Mouse (Mus musculus): ENCODE results near the gene Epc2. TPM values are rescaled to one million over a fixed set of nuclear protein-coding genes. Genes with fewer than 3 reads are reported as not detected.

The Epc2 gene
- polyA plus RNA-seq, 1 experiment from 2014 or later: 6.0 TPM

DNA sequence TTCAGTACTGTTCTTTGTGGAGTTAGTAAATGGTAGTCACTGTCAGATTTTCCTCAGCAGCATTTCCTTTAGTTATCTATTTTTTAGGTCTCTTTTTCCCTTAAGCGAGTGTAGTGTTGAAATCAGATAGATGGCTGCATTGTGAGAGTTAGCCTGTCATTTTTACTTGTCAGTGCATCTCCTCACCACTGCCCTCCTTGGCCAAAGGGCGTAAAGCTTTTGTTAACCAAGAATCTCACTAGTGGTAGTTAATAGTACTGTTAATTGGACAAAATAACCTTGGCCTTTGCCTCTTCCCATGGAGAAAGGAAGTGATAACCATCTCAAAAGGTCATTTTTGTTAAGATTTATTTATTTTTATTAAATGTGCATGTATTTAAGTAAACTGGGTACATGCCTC lies 6.5 kb downstream of the Epc2 start:
- Histone ChIP-seq H3K4me2 (no peak overlapping the region), H3K4me3 (ENCODE audit: low read depth, low read length) (no peak overlapping the region), H3K27ac (ENCODE audit: low read depth, low read length) (no peak overlapping the region), H3K9ac (ENCODE audit: low read depth, low read length) (no peak overlapping the region), H3K4me1 (replicated peaks; ENCODE audit: control insufficient read depth, insufficient read depth, low read length) (no peaks in the 10 kb centered on the region; the same call in 1 of the 2 replicates), H3K27me3 (replicated peaks; ENCODE audit: control insufficient read depth, insufficient read depth, low read length) (no peaks in the 10 kb centered on the region), H3K9me3 (ENCODE audit: control insufficient read depth, low read length) (0 out of 2 replicates have a peak, but pooled peaks cover 4% of the 10 kb centered on the region), H3K36me3 (ENCODE audit: control insufficient read depth, insufficient read depth, low read length) (no peaks in the 10 kb centered on the region; the same call in 1 of the 2 replicates)
- 88% methylated on average over 2 of the region's 2 CpGs for WGBS
- no peak for ATAC-seq (replicated peaks; ENCODE audit: low FRiP score)
- DNase-seq (ENCODE audit: low spot score): no peak

DNA sequence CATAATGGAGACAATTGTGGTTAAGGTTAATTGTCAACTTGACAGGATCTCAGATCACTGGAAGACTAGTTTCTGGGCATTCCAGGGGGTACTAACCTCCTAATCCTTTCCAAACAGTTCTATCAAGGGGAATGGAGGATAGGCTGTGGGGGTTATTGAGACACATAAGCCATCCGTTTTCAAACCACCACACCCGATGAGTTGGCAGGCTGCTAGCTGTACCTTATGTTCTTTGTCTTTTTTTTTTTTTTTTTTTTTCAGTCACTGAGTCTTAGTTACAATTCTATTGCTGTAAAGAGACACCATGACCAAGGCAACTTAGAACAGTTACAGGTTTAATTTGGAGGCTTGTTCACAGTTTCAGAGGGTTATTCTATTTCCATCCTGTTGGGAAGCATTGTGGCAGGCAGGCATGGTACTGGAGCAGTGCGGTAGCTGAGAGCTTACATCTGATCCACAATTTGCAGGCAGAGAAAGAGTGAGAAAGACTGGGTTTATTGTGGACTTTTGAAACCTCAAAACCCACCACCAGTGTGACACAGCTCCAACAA lies 14.5 kb downstream of the Epc2 start:
- WGBS: 68% methylated on average over 3 of the region's 3 CpGs
- ATAC-seq (replicated peaks; ENCODE audit: low FRiP score) (no peak), DNase-seq (ENCODE audit: low spot score) (no peak)
- H3K4me1 ChIP-seq (replicated peaks; ENCODE audit: control insufficient read depth, insufficient read depth, low read length): peaks cover 5% of the 10 kb centered on the region
- H3K27ac ChIP-seq (ENCODE audit: low read depth, low read length): no peak overlapping the region
- no peak overlapping the region for H3K4me3 ChIP-seq (ENCODE audit: low read depth, low read length)
- H3K27me3 ChIP-seq (replicated peaks; ENCODE audit: control insufficient read depth, insufficient read depth, low read length): no peaks in the 10 kb centered on the region
- no peak overlapping the region for H3K4me2 ChIP-seq
- H3K9me3 ChIP-seq (ENCODE audit: control insufficient read depth, low read length): 0 out of 2 replicates have a peak, but pooled peaks cover 4% of the 10 kb centered on the region
- no peak overlapping the region for H3K9ac ChIP-seq (ENCODE audit: low read depth, low read length)
- no peaks in the 10 kb centered on the region; the same call in 1 of the 2 replicates for H3K36me3 ChIP-seq (ENCODE audit: control insufficient read depth, insufficient read depth, low read length)

GRCm38 (mm10) chr2:49467038-49467437 lies 15.8 kb downstream of the Epc2 start:
- Histone ChIP-seq H3K27ac (ENCODE audit: low read depth, low read length) (no peak overlapping the region), H3K36me3 (ENCODE audit: control insufficient read depth, insufficient read depth, low read length) (no peaks in the 10 kb centered on the region), H3K4me2 (no peak overlapping the region), H3K4me3 (ENCODE audit: low read depth, low read length) (no peak overlapping the region), H3K4me1 (replicated peaks; ENCODE audit: control insufficient read depth, insufficient read depth, low read length) (peaks cover 5% of the 10 kb centered on the region), H3K27me3 (replicated peaks; ENCODE audit: control insufficient read depth, insufficient read depth, low read length) (no peaks in the 10 kb centered on the region), H3K9me3 (ENCODE audit: control insufficient read depth, low read length) (no peaks in the 10 kb centered on the region), H3K9ac (ENCODE audit: low read depth, low read length) (no peak overlapping the region)
- ATAC-seq (replicated peaks; ENCODE audit: low FRiP score): no peak
- WGBS: 91% methylated on average over 1 of the region's 1 CpGs
- no peak for DNase-seq (ENCODE audit: low spot score)

GRCm38 (mm10) chr2:49471188-49471587 lies 19.9 kb downstream of the Epc2 start:
- Histone ChIP-seq H3K27ac (ENCODE audit: low read depth, low read length) (no peak overlapping the region), H3K27me3 (replicated peaks; ENCODE audit: control insufficient read depth, insufficient read depth, low read length) (no peaks in the 10 kb centered on the region), H3K9ac (ENCODE audit: low read depth, low read length) (no peak overlapping the region), H3K9me3 (ENCODE audit: control insufficient read depth, low read length) (no peaks in the 10 kb centered on the region), H3K4me2 (no peak overlapping the region), H3K4me1 (replicated peaks; ENCODE audit: control insufficient read depth, insufficient read depth, low read length) (peaks cover 5% of the 10 kb centered on the region), H3K36me3 (ENCODE audit: control insufficient read depth, insufficient read depth, low read length) (no peaks in the 10 kb centered on the region), H3K4me3 (ENCODE audit: low read depth, low read length) (no peak overlapping the region)
- 89% methylated on average over 3 of the region's 3 CpGs for WGBS
- DNase-seq (ENCODE audit: low spot score): no peak
- no peak for ATAC-seq (replicated peaks; ENCODE audit: low FRiP score)

DNA sequence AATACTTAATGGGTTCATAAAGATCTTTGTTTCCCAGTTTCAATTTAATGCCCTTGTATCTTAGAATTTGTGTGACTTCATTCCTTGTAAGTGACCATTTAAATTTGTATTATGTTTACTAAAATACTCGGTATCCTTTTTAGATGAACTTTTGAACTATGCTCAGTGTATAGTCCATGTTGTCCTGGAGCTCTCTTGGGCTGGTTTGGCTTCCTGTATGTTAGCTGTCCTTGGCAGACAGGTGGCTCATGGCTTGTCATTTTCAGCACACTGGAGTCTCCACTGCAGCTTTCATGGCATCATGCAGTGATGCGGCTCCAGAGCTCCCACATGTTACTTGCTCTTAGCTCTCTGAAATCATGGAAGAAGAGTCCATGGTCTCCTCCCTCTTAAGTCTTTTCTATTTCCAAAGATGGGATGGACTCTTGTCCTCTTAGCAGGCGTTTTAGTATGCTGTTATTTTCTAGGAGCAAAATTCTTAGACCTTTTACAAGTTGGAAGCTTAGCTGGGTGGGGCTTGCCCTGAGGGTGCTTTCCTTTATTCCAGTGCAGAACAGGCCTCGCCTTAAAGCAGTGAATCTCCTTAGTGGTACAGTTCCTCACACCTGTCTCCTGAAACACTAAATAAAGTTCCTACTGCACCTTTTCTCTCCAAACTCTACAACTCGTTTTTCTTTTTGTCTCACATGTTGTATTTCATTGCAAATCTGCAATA lies 20.5 kb downstream of the Epc2 start:
- no peak overlapping the region for H3K9ac ChIP-seq (ENCODE audit: low read depth, low read length)
- no peak overlapping the region for H3K27ac ChIP-seq (ENCODE audit: low read depth, low read length)
- H3K4me3 ChIP-seq (ENCODE audit: low read depth, low read length): no peak overlapping the region
- no peaks in the 10 kb centered on the region for H3K27me3 ChIP-seq (replicated peaks; ENCODE audit: control insufficient read depth, insufficient read depth, low read length)
- ATAC-seq (replicated peaks; ENCODE audit: low FRiP score) (no peak), DNase-seq (ENCODE audit: low spot score) (no peak)
- no peak overlapping the region for H3K4me2 ChIP-seq
- H3K4me1 ChIP-seq (replicated peaks; ENCODE audit: control insufficient read depth, insufficient read depth, low read length): peaks cover 5% of the 10 kb centered on the region
- 74% methylated on average over 5 of the region's 5 CpGs for WGBS
- H3K9me3 ChIP-seq (ENCODE audit: control insufficient read depth, low read length): no peaks in the 10 kb centered on the region
- H3K36me3 ChIP-seq (ENCODE audit: control insufficient read depth, insufficient read depth, low read length): no peaks in the 10 kb centered on the region

GRCm38 (mm10) chr2:49472443-49472842 lies 21.2 kb downstream of the Epc2 start:
- ATAC-seq (replicated peaks; ENCODE audit: low FRiP score) (no peak), DNase-seq (ENCODE audit: low spot score) (no peak)
- H3K27me3 ChIP-seq (replicated peaks; ENCODE audit: control insufficient read depth, insufficient read depth, low read length): no peaks in the 10 kb centered on the region
- no peak overlapping the region for H3K4me2 ChIP-seq
- peaks cover 5% of the 10 kb centered on the region for H3K4me1 ChIP-seq (replicated peaks; ENCODE audit: control insufficient read depth, insufficient read depth, low read length)
- H3K27ac ChIP-seq (ENCODE audit: low read depth, low read length): no peak overlapping the region
- H3K9ac ChIP-seq (ENCODE audit: low read depth, low read length): no peak overlapping the region
- no peaks in the 10 kb centered on the region for H3K36me3 ChIP-seq (ENCODE audit: control insufficient read depth, insufficient read depth, low read length)
- no peak overlapping the region for H3K4me3 ChIP-seq (ENCODE audit: low read depth, low read length)
- H3K9me3 ChIP-seq (ENCODE audit: control insufficient read depth, low read length): no peaks in the 10 kb centered on the region
- 81% methylated on average over 6 of the region's 6 CpGs for WGBS

DNA sequence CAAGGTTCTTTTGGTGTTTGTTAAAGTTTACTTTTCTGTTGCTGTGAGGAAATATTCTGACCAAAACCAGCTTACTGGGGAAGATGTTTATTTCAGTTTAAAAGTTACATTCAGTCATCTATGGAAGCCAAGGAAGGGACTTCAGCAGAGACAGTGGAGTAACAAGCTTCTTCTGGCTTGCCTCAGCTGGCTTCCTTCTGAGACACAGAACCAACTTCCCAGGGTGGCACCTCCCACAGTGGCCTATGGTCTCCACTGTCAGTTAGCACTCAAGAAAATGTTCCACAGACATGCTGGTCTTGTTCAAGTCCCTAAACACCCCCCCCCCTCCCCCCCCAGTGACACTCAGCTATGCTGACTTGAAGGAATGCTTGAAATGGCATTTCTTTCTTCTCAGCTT lies 30.9 kb downstream of the Epc2 start:
- DNase-seq (ENCODE audit: low spot score) (no peak), ATAC-seq (replicated peaks; ENCODE audit: low FRiP score) (no peak)
- H3K9ac ChIP-seq (ENCODE audit: low read depth, low read length): no peak overlapping the region
- H3K4me2 ChIP-seq: no peak overlapping the region
- no peaks in the 10 kb centered on the region for H3K36me3 ChIP-seq (ENCODE audit: control insufficient read depth, insufficient read depth, low read length)
- H3K27me3 ChIP-seq (replicated peaks; ENCODE audit: control insufficient read depth, insufficient read depth, low read length): no peaks in the 10 kb centered on the region
- H3K4me1 ChIP-seq (replicated peaks; ENCODE audit: control insufficient read depth, insufficient read depth, low read length): no peaks in the 10 kb centered on the region
- no peaks in the 10 kb centered on the region for H3K9me3 ChIP-seq (ENCODE audit: control insufficient read depth, low read length)
- H3K4me3 ChIP-seq (ENCODE audit: low read depth, low read length): no peak overlapping the region
- no peak overlapping the region for H3K27ac ChIP-seq (ENCODE audit: low read depth, low read length)

- ATAC-seq (replicated peaks; ENCODE audit: low FRiP score): no peak
- Histone ChIP-seq H3K27ac (ENCODE audit: low read depth, low read length) (no peak overlapping the region), H3K9me3 (ENCODE audit: control insufficient read depth, low read length) (no peaks in the 10 kb centered on the region), H3K4me1 (replicated peaks; ENCODE audit: control insufficient read depth, insufficient read depth, low read length) (no peaks in the 10 kb centered on the region), H3K9ac (ENCODE audit: low read depth, low read length) (no peak overlapping the region), H3K36me3 (ENCODE audit: control insufficient read depth, insufficient read depth, low read length) (no peaks in the 10 kb centered on the region), H3K4me3 (ENCODE audit: low read depth, low read length) (no peak overlapping the region), H3K27me3 (replicated peaks; ENCODE audit: control insufficient read depth, insufficient read depth, low read length) (no peaks in the 10 kb centered on the region), H3K4me2 (no peak overlapping the region)
- 88% methylated on average over 5 of the region's 5 CpGs for WGBS
- no peak for DNase-seq (ENCODE audit: low spot score)
Measured at GRCm38 (mm10) chr2:49483382-49483781, 32.1 kb downstream of the Epc2 start.

DNA sequence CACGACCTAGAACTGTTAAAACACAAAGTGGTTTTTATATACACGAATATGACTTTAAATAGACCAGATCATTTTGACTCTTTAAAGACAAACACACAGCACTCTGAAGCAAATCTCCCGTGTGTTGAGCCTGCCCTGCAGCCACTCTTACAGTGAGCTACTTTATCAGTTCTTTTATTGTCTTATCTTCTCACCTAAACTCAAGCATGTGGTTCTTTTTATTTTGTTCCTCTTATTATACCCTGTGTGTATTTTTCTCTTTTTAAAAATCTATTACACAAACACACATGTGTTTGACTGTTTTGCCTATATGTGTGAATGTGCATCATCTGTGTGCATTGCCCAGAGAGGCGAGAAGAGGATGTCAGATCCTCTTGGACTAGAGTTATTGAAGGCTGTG lies 50.1 kb downstream of the Epc2 start:
- no peak for DNase-seq (ENCODE audit: low spot score)
- no peaks in the 10 kb centered on the region for H3K36me3 ChIP-seq (ENCODE audit: control insufficient read depth, insufficient read depth, low read length)
- no peaks in the 10 kb centered on the region for H3K27me3 ChIP-seq (replicated peaks; ENCODE audit: control insufficient read depth, insufficient read depth, low read length)
- no peak overlapping the region for H3K27ac ChIP-seq (ENCODE audit: low read depth, low read length)
- WGBS: 55% methylated on average over 4 of the region's 4 CpGs
- no peak overlapping the region for H3K9ac ChIP-seq (ENCODE audit: low read depth, low read length)
- no peaks in the 10 kb centered on the region for H3K4me1 ChIP-seq (replicated peaks; ENCODE audit: control insufficient read depth, insufficient read depth, low read length)
- ATAC-seq (replicated peaks; ENCODE audit: low FRiP score): no peak
- no peak overlapping the region for H3K4me2 ChIP-seq
- no peak overlapping the region for H3K4me3 ChIP-seq (ENCODE audit: low read depth, low read length)
- H3K9me3 ChIP-seq (ENCODE audit: control insufficient read depth, low read length): no peaks in the 10 kb centered on the region

Measured in liver, embryonic 11.5 days (tissue).